Mouse (Mus musculus) embryonic facial prominence, embryonic 14.5 days (tissue): ENCODE results near the gene Timm44. TPM values are rescaled to one million over a fixed set of nuclear protein-coding genes. Genes with fewer than 3 reads are reported as not detected.

Experiments used
- ATAC-seq: fragments of 200-750 bp; cut with Nextera tagmentation; 2 replicates; pipeline ENCODE4 v1.8.0; 2017; ENCODE audit warnings: low read depth, moderate number of reproducible peaks, moderate TSS enrichment
- DNase-seq: peaks from one replicate; pipeline ENCODE4 v3.0.0-alpha.2; 2015; ENCODE audit warnings: low spot score
- H3K27ac ChIP-seq: fragments of 300-500 bp; sonication (generic); replicated peaks from 2 replicates; pipeline ENCODE4 v1.5.1; 2014; ENCODE audit warnings: low read depth, mild to moderate bottlenecking, low read length, moderate library complexity
- H3K27me3 ChIP-seq: fragments of 300-500 bp; sonication (generic); replicated peaks from 2 replicates; pipeline ENCODE4 v1.6.1; 2014; ENCODE audit warnings: low read length; ENCODE audit not compliant: control insufficient read depth, insufficient read depth
- H3K36me3 ChIP-seq: fragments of 300-500 bp; sonication (generic); 2 replicates; pipeline ENCODE4 v1.6.1; 2014; ENCODE audit warnings: low read length, mixed read lengths; ENCODE audit not compliant: control insufficient read depth, insufficient read depth
- H3K4me1 ChIP-seq: fragments of 300-500 bp; sonication (generic); 2 replicates; pipeline ENCODE4 v1.6.1; 2014; ENCODE audit warnings: antibody characterized with exemption, low read length; ENCODE audit not compliant: control insufficient read depth, insufficient read depth
- H3K4me2 ChIP-seq: fragments of 300-500 bp; sonication (generic); 2 replicates; pipeline ENCODE4 v1.6.1; 2014; ENCODE audit warnings: low read depth, mild to moderate bottlenecking, low read length, moderate library complexity, mixed read lengths
- H3K4me3 ChIP-seq: fragments of 300-500 bp; sonication (generic); 2 replicates; pipeline ENCODE4 v1.5.1; 2014; ENCODE audit warnings: low read depth, mild to moderate bottlenecking, low read length
- H3K9ac ChIP-seq: fragments of 300-500 bp; sonication (generic); 2 replicates; pipeline ENCODE4 v1.6.1; 2014; ENCODE audit warnings: low read depth, mild to moderate bottlenecking, low read length, moderate library complexity, mixed read lengths
- H3K9me3 ChIP-seq: fragments of 300-500 bp; sonication (generic); 2 replicates; pipeline ENCODE4 v1.6.1; 2016; ENCODE audit warnings: low read length; ENCODE audit not compliant: control insufficient read depth
- WGBS: fragments of 180-500 bp; shearing (Covaris S2); extraction: QIAGEN DNeasy Blood & Tissue Kit; methylation state at CpG from one replicate; pipeline ENCODE4 v1.1.7; 2014; 5-methylcytosine and 5-hydroxymethylcytosine counted together
- polyA plus RNA-seq: library from polyadenylated mRNA; unstranded; fragments of >200 nt; fragmentation: Nextera tagmentation; extraction: Ambion mirVana; gene quantifications from 2 replicates; pipeline ENCODE4 v1.2.1, GENCODE M21; 2014

Gene Timm44
- polyA plus RNA-seq, 1 experiment from 2014 or later = 65.4 TPM

- peaks cover 15% of the 10 kb centered on the region for H3K4me1 ChIP-seq
- H3K9me3 ChIP-seq = no peaks in the 10 kb centered on the region
- H3K27ac ChIP-seq = no peak overlapping the region
- no peaks in the 10 kb centered on the region for H3K27me3 ChIP-seq
- no peak overlapping the region for H3K4me2 ChIP-seq
- H3K4me3 ChIP-seq = no peak overlapping the region
- 29% methylated on average over 24 of the region's 26 CpGs for WGBS
- peak; percentile 79 for DNase-seq
- H3K9ac ChIP-seq = no peak overlapping the region
- peaks cover 53% of the 10 kb centered on the region for H3K36me3 ChIP-seq
- ATAC-seq = no peak
Observed at GRCm38 (mm10) chr8:4250306-4250970, 25.3 kb downstream of the Timm44 start.

GRCm38 (mm10) chr8:4249213-4249612 is 26.5 kb downstream of the Timm44 start:
- H3K27ac ChIP-seq = no peak overlapping the region
- 7% methylated on average over 23 of the region's 29 CpGs for WGBS
- DNase-seq (peak; percentile 31), ATAC-seq (no peak)
- no peaks in the 10 kb centered on the region for H3K27me3 ChIP-seq
- H3K9ac ChIP-seq = peak overlapping the region; percentile 46
- H3K4me1 ChIP-seq = peaks cover 15% of the 10 kb centered on the region
- no peaks in the 10 kb centered on the region for H3K9me3 ChIP-seq
- no peak overlapping the region for H3K4me2 ChIP-seq
- H3K4me3 ChIP-seq = no peak overlapping the region
- peaks cover 53% of the 10 kb centered on the region for H3K36me3 ChIP-seq

DNA sequence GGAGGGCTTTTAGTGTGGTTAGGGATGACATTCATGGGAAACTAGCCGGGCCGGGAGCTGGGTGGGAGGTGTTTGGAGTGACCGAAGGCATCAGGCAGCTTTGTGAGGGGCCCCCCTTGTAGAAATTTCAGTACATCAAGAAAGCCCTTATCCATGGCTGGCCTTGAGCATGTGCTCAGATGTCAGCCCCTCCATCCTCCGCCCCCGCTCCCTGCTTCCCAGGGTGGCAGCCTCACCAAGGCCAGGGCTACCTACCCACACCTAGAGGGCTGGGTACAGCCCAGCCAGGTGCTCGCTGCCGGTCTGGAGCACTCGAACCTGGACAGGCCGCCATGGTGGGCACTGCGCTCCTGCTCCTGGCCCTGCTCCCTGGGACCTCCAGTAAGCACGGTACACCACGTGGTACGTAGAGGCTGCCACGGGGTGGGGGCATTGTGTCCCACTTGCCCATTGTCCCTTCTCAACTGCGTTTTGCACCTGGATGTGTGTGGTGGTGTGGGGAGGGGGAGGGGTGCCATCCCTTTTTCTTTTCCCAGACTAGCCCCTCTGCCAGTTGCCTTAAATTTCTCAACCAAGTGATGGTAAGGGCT is 27.7 kb downstream of the Timm44 start, which contains the start of gene Tgfbr3l:
Gene Tgfbr3l (plus strand): TSS at position 264 of the 590 bp plus-strand sequence.
- no peaks in the 10 kb centered on the region for H3K27me3 ChIP-seq
- no peak within 1 kb of the TSS for H3K27ac ChIP-seq
- DNase-seq (no peak), ATAC-seq (no peak)
- peaks cover 10% of the 10 kb centered on the region for H3K4me1 ChIP-seq
- H3K36me3 ChIP-seq = peaks cover 64% of the 10 kb centered on the region
- no peak within 1 kb of the TSS for H3K4me3 ChIP-seq
- peak within 1 kb of the TSS; percentile 46 for H3K9ac ChIP-seq
- no peaks in the 10 kb centered on the region for H3K9me3 ChIP-seq
- WGBS = 82% methylated on average over 15 of the region's 15 CpGs
- H3K4me2 ChIP-seq = no peak within 1 kb of the TSS

GRCm38 (mm10) chr8:4247241-4247640 is 28.5 kb downstream of the Timm44 start:
- Histone ChIP-seq H3K4me1 (peaks cover 5% of the 10 kb centered on the region), H3K36me3 (peaks cover 70% of the 10 kb centered on the region), H3K27ac (no peak overlapping the region), H3K4me3 (no peak overlapping the region), H3K9ac (no peak overlapping the region), H3K4me2 (no peak overlapping the region), H3K27me3 (no peaks in the 10 kb centered on the region), H3K9me3 (no peaks in the 10 kb centered on the region)
- no peak for ATAC-seq
- no peak for DNase-seq
- WGBS = 92% methylated on average over 8 of the region's 8 CpGs

GRCm38 (mm10) chr8:4245737-4246136 is 30.0 kb downstream of the Timm44 start:
- Histone ChIP-seq H3K27me3 (no peaks in the 10 kb centered on the region), H3K4me1 (peaks cover 4% of the 10 kb centered on the region), H3K36me3 (peaks cover 83% of the 10 kb centered on the region), H3K9ac (no peak overlapping the region), H3K27ac (no peak overlapping the region), H3K4me3 (no peak overlapping the region), H3K4me2 (no peak overlapping the region), H3K9me3 (no peaks in the 10 kb centered on the region)
- DNase-seq (no peak), ATAC-seq (no peak)
- 87% methylated on average over 11 of the region's 13 CpGs for WGBS

- DNase-seq = no peak
- H3K4me1 ChIP-seq = peaks cover 7% of the 10 kb centered on the region
- no peak overlapping the region for H3K27ac ChIP-seq
- ATAC-seq = no peak
- no peak overlapping the region for H3K9ac ChIP-seq
- peaks cover 85% of the 10 kb centered on the region for H3K36me3 ChIP-seq
- no peak overlapping the region for H3K4me2 ChIP-seq
- H3K9me3 ChIP-seq = no peaks in the 10 kb centered on the region
- WGBS = 98% methylated on average over 5 of the region's 5 CpGs
- H3K27me3 ChIP-seq = no peaks in the 10 kb centered on the region
- no peak overlapping the region for H3K4me3 ChIP-seq
Observed at GRCm38 (mm10) chr8:4245061-4245460, 30.7 kb downstream of the Timm44 start.

DNA sequence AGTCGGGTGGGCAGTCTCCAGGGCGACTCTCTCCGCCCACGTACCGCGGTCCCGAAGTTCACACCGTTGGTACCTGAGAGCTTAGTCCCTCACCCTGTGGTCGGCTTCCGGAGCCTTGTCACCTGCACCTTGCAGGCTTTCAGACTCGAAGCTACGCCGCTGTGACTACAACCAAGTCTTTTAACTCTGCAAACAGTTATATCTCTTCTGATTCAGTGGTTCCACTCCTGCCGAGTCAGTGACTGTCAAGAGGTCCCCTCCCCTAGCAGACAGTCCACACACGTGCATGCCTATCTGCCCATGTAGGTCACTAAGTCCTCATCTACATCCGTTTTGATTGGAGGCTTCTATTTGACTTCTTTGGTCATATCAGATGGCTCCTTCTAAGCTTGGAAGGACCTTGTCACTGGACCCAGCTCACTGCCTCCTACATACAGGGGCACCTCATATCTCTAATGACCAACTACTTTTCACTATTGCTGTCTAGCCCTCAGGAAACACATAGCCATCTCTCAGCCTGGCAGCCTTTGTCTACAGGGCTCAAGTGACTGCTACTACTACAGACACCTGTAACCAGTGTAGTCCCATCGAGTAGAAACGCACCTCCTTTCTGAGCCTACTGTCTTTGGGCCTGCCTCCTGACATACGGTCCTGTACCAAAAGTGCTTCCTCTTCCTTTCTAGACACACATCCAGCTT is 36.4 kb downstream of the Timm44 start:
- ATAC-seq = peak; percentile 0; the same call in 1 of the 2 replicates
- Histone ChIP-seq H3K36me3 (peaks cover 36% of the 10 kb centered on the region), H3K4me2 (peak overlapping the region; percentile 66), H3K4me3 (peak overlapping the region; percentile 61), H3K4me1 (peaks cover 15% of the 10 kb centered on the region; the same call in 1 of the 2 replicates), H3K27ac (no peak overlapping the region), H3K27me3 (no peaks in the 10 kb centered on the region), H3K9ac (peak overlapping the region; percentile 83), H3K9me3 (no peaks in the 10 kb centered on the region)
- 16% methylated on average over 15 of the region's 19 CpGs for WGBS
- no peak for DNase-seq

GRCm38 (mm10) chr8:4238434-4239192 is 37.1 kb downstream of the Timm44 start, which contains the start of the genes Map2k7 and Gm49320:
Gene Map2k7, plus strand, starts transcription at chr8:4238740.
Gene Gm49320, plus strand, starts transcription at chr8:4238865.
- Histone ChIP-seq H3K4me1 (peaks cover 15% of the 10 kb centered on the region; the same call in 1 of the 2 replicates), H3K9ac (peak within 1 kb of the TSS; percentile 83), H3K4me3 (peak within 1 kb of the TSS; percentile 61), H3K4me2 (peak within 1 kb of the TSS; percentile 80), H3K27ac (peak within 1 kb of the TSS; percentile 96), H3K27me3 (no peaks in the 10 kb centered on the region), H3K9me3 (no peaks in the 10 kb centered on the region), H3K36me3 (peaks cover 29% of the 10 kb centered on the region)
- WGBS = under 1% methylated on average over 53 of the region's 71 CpGs
- DNase-seq (peak; percentile 100), ATAC-seq (peak; percentile 96)
